Mouse (Mus musculus) heart, embryonic 11.5 days (tissue): ENCODE results near the gene Hoxa9. TPM values are rescaled to one million over a fixed set of nuclear protein-coding genes. Genes with fewer than 3 reads are reported as not detected.
A peak's percentile ranks its signal among the peaks of the same experiment; 100 is the strongest.

Experiments used
- ATAC-seq: fragments of 200-750 bp; cut with Nextera tagmentation; replicated peaks from 2 replicates; pipeline ENCODE4 v1.8.0; 2017; ENCODE audit warnings: moderate library complexity; ENCODE audit not compliant: insufficient number of reproducible peaks, low FRiP score, low TSS enrichment
- H3K27ac ChIP-seq: fragments of 300-500 bp; sonication (generic); 2 replicates; pipeline ENCODE4 v1.5.1; 2014; ENCODE audit warnings: mild to moderate bottlenecking, low read depth, low read length
- H3K27me3 ChIP-seq: fragments of 300-500 bp; sonication (generic); 2 replicates; pipeline ENCODE4 v1.6.1; 2014; ENCODE audit warnings: mild to moderate bottlenecking, low read length, mixed read lengths; ENCODE audit not compliant: control insufficient read depth, insufficient read depth
- H3K36me3 ChIP-seq: fragments of 300-500 bp; sonication (generic); 2 replicates; pipeline ENCODE4 v1.6.1; 2014; ENCODE audit warnings: mild to moderate bottlenecking, low read length, moderate library complexity, mixed read lengths; ENCODE audit not compliant: control insufficient read depth, insufficient read depth
- H3K4me1 ChIP-seq: fragments of 300-500 bp; sonication (generic); 2 replicates; pipeline ENCODE4 v1.6.1; 2014; ENCODE audit warnings: low read length; ENCODE audit not compliant: control insufficient read depth, insufficient read depth
- H3K4me2 ChIP-seq: fragments of 300-500 bp; sonication (generic); 2 replicates; pipeline ENCODE4 v1.6.1; 2014; ENCODE audit warnings: mild to moderate bottlenecking, moderate library complexity
- H3K4me3 ChIP-seq: fragments of 300-500 bp; sonication (generic); 2 replicates; pipeline ENCODE4 v1.5.1; 2014; ENCODE audit warnings: low read depth, low read length
- H3K9ac ChIP-seq: fragments of 300-500 bp; sonication (generic); 2 replicates; pipeline ENCODE4 v1.6.1; 2014; ENCODE audit warnings: mild to moderate bottlenecking, low read depth, low read length, moderate library complexity
- H3K9me3 ChIP-seq: fragments of 300-500 bp; sonication (generic); replicated peaks from 2 replicates; pipeline ENCODE4 v1.6.1; 2016; ENCODE audit warnings: low read length; ENCODE audit not compliant: control insufficient read depth
- WGBS: fragments of 180-500 bp; shearing (Covaris S2); extraction: QIAGEN DNeasy Blood & Tissue Kit; methylation state at CpG from one replicate; pipeline ENCODE4 v1.1.7; 2014; ENCODE audit not compliant: insufficient replicate concordance; 5-methylcytosine and 5-hydroxymethylcytosine counted together
- polyA plus RNA-seq: library from polyadenylated mRNA; unstranded; fragments of >200 nt; fragmentation: Nextera tagmentation; extraction: Ambion mirVana; gene quantifications from 2 replicates; pipeline ENCODE4 v1.2.1, GENCODE M21; 2014

Gene Hoxa9
- polyA plus RNA-seq, 1 experiment from 2014 or later: 0.29 TPM

GRCm38 (mm10) chr6:52243681-52244121 is 12.8 kb upstream of the Hoxa9 start:
- H3K27ac ChIP-seq: no peak overlapping the region
- H3K36me3 ChIP-seq: no peaks in the 10 kb centered on the region
- peaks cover 94% of the 10 kb centered on the region for H3K27me3 ChIP-seq
- WGBS: 1% methylated on average over 12 of the region's 12 CpGs
- H3K9me3 ChIP-seq: no peaks in the 10 kb centered on the region
- no peak overlapping the region for H3K4me2 ChIP-seq
- no peak for ATAC-seq
- H3K4me3 ChIP-seq: no peak overlapping the region
- no peak overlapping the region for H3K9ac ChIP-seq
- peaks cover 5% of the 10 kb centered on the region; the same call in 1 of the 2 replicates for H3K4me1 ChIP-seq

- Histone ChIP-seq H3K27ac (no peak overlapping the region), H3K4me1 (peaks cover 5% of the 10 kb centered on the region; the same call in 1 of the 2 replicates), H3K9me3 (no peaks in the 10 kb centered on the region), H3K9ac (no peak overlapping the region), H3K36me3 (no peaks in the 10 kb centered on the region), H3K4me3 (no peak overlapping the region), H3K27me3 (peaks cover 90% of the 10 kb centered on the region), H3K4me2 (no peak overlapping the region)
- WGBS: 5% methylated on average over 4 of the region's 4 CpGs
- no peak for ATAC-seq
These were observed 12.0 kb upstream of the Hoxa9 start for GRCm38 (mm10) chr6:52242801-52243332.

GRCm38 (mm10) chr6:52241001-52241621 is 10.2 kb upstream of the Hoxa9 start:
- Histone ChIP-seq H3K9ac (no peak overlapping the region), H3K4me3 (no peak overlapping the region), H3K36me3 (no peaks in the 10 kb centered on the region), H3K4me2 (no peak overlapping the region), H3K4me1 (peaks cover 5% of the 10 kb centered on the region; the same call in 1 of the 2 replicates), H3K9me3 (no peaks in the 10 kb centered on the region), H3K27ac (no peak overlapping the region), H3K27me3 (peaks cover 92% of the 10 kb centered on the region)
- ATAC-seq: no peak
- 1% methylated on average over 9 of the region's 9 CpGs for WGBS

GRCm38 (mm10) chr6:52240389-52241000 is 9.6 kb upstream of the Hoxa9 start, which contains the start of gene Hoxa10:
Hoxa10 (minus strand) TSS chr6:52240854.
- H3K4me1 ChIP-seq: peaks cover 5% of the 10 kb centered on the region; the same call in 1 of the 2 replicates
- 1% methylated on average over 35 of the region's 35 CpGs for WGBS
- H3K27ac ChIP-seq: no peak within 1 kb of the TSS
- no peaks in the 10 kb centered on the region for H3K36me3 ChIP-seq
- H3K4me3 ChIP-seq: peak within 1 kb of the TSS; percentile 15; the same call in 1 of the 2 replicates
- ATAC-seq: no peak
- H3K4me2 ChIP-seq: peak within 1 kb of the TSS; percentile 22
- H3K9ac ChIP-seq: no peak within 1 kb of the TSS
- H3K9me3 ChIP-seq: no peaks in the 10 kb centered on the region
- peaks cover 92% of the 10 kb centered on the region for H3K27me3 ChIP-seq

- no peak for ATAC-seq
- Histone ChIP-seq H3K27me3 (peaks cover 92% of the 10 kb centered on the region), H3K9ac (no peak overlapping the region), H3K27ac (no peak overlapping the region), H3K4me2 (peak overlapping the region; percentile 22), H3K4me3 (peak overlapping the region; percentile 15; the same call in 1 of the 2 replicates), H3K9me3 (no peaks in the 10 kb centered on the region), H3K4me1 (no peaks in the 10 kb centered on the region), H3K36me3 (no peaks in the 10 kb centered on the region)
- WGBS: 1% methylated on average over 30 of the region's 30 CpGs
These were observed 8.9 kb upstream of the Hoxa9 start for GRCm38 (mm10) chr6:52239625-52240388.

GRCm38 (mm10) chr6:52238976-52239375 is 8.1 kb upstream of the Hoxa9 start:
- 3% methylated on average over 7 of the region's 7 CpGs for WGBS
- 0 out of 2 replicates have a peak, but pooled peaks cover 3% of the 10 kb centered on the region for H3K4me1 ChIP-seq
- H3K27ac ChIP-seq: no peak overlapping the region

GRCm38 (mm10) chr6:52238155-52238545 is 7.3 kb upstream of the Hoxa9 start:
- 2% methylated on average over 7 of the region's 7 CpGs for whole genome bisulfite sequencing
- Histone ChIP-seq H3K4me3 (no peak overlapping the region), H3K27ac (no peak overlapping the region), H3K4me2 (no peak overlapping the region), H3K36me3 (no peaks in the 10 kb centered on the region), H3K27me3 (peaks cover 92% of the 10 kb centered on the region), H3K4me1 (0 out of 2 replicates have a peak, but pooled peaks cover 3% of the 10 kb centered on the region), H3K9ac (no peak overlapping the region), H3K9me3 (no peaks in the 10 kb centered on the region)
- ATAC-seq: no peak

More at GRCm38 (mm10) chr6:52238976-52239375, 8.1 kb upstream of the Hoxa9 start:
- Histone ChIP-seq H3K4me3 (no peak overlapping the region), H3K9ac (no peak overlapping the region), H3K36me3 (no peaks in the 10 kb centered on the region), H3K27me3 (peaks cover 92% of the 10 kb centered on the region), H3K4me2 (no peak overlapping the region), H3K9me3 (no peaks in the 10 kb centered on the region)
- ATAC-seq: no peak

GRCm38 (mm10) chr6:52237346-52238154 is 6.7 kb upstream of the Hoxa9 start:
- Histone ChIP-seq H3K27me3 (peaks cover 92% of the 10 kb centered on the region), H3K9ac (no peak overlapping the region)
- ATAC-seq: no peak

More at GRCm38 (mm10) chr6:52237346-52238154, 6.7 kb upstream of the Hoxa9 start:
- Histone ChIP-seq H3K4me3 (no peak overlapping the region), H3K36me3 (no peaks in the 10 kb centered on the region), H3K4me1 (0 out of 2 replicates have a peak, but pooled peaks cover 3% of the 10 kb centered on the region), H3K4me2 (no peak overlapping the region), H3K9me3 (no peaks in the 10 kb centered on the region), H3K27ac (no peak overlapping the region)
- WGBS: 8% methylated on average over 10 of the region's 10 CpGs
